Mouse (Mus musculus): ENCODE results near the gene Znhit2.

Znhit2 gene

DNA sequence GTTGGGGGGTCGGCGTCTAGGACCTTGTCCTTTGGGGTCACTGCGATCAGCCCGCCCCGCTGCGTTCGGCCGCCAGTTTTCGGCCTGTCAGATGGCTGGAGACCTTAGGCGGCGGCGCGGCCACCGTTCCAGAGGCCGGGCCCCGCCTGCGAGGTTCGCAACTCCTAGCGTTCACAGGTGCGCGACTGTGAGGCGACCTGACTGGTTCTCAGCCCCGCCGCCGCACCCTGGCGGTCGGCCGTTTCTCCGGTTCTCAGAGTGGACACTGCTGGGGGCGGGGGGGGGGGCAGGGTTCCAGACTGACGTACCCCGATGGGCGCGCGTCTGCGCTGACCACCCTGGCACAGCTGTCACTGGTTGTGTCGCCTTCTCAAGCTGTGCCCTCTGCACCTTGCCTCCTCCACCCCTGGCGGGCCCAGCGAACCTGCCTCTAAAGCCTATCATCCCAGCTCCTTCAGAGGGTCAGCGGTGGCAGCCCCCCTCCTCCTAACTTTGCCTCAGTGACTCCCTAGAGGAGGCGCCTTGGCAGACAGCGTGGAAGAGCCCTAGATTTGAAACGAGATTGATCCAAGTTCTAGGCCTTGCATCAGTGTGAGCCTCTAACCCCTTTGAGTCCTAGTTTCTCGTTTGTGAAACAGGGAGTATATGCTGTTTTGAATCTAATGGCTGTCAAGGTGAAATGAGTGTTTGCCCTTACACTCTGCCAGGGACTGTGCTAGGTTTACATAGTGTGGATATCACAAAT, 13.7 kb upstream of the Znhit2 start:
- no peak for DNase-seq

DNA sequence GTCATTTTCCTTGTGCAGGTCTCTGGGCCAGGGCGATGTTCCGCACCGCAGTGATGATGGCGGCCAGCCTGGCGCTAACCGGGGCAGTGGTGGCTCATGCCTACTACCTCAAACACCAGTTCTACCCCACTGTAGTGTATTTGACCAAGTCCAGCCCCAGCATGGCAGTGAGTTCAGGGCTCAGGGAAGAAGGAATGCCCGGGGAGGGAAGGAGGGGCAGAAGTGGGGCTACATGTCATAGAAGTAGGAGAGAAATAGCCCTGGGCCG, 13.2 kb upstream of the Znhit2 start:
- no peak for DNase-seq

DNA sequence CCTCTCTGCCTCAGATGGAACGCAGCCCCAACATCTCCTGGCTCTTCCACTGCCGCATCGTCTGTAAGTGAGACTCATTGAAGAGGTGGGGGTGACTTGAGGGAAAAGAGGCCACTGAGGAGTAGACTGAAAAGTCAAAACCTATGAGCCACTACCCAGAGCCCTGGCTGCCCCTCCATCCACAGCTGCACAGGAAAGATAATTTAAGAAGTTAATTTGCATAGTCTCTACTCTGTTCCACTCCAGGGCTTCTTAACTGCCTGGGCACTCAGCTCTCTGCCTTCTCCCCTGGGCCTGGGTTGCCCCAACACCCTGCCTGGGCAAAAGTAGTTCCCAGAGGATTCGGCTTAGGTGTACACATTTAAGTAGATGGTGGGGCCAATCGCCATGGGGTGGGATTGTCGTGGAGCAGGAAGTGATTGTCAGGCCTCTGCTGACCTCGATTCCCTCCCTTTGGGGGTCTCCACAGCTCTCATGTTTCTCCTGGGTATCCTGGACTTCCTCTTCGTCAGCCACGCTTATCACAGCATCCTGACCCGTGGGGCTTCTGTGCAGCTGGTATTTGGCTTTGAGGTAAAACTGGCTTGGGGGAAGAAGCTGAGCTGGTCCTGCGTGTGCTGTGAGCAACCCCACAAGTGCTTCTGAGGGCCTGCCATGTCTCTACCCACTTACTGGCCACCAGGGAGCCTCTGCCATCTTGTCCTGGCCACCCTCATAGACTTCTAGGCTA, 12.1 kb upstream of the Znhit2 start:
- peak; percentile 59 to 64 for DNase-seq

DNA sequence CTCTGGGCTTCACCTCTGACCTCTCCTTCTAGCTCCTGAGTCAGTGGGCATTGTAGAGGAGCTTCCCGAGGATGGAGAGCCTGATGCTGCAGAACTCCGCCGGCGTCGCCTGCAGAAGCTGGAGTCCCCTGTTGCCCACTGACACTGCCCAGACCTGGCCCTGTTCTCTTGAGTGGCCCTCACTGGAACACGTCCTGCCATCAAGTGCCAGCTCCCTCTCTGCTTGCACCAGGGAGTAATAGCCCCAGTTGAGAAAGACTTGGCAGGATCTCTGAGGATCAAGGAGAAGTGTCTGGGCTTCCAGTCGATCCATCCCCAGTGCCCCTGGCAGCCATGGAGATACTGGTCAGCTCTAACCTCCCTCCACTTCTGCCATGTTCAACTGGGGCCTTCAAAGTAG, 8.5 kb upstream of the Znhit2 start:
- no peak for DNase-seq

DNA sequence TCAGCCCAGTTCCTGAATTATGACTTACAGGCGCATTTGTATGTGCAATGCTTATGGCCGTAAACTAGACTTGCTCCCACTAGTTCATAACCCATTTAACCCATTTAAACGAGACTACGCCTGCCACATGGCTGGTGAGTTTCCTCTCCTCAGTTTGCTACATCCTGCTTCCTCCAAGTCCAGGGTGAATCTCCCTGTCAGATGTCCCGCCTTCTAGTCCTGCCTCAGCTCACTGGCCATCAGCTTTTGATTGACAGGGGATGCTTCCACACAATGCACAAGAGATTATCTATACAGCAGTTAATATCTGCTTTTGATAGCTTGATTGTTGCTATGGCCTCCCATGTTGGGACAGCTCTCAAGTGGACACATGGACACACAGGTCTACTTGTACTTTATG, 6.7 kb upstream of the Znhit2 start:
- DNase-seq: no peak

DNA sequence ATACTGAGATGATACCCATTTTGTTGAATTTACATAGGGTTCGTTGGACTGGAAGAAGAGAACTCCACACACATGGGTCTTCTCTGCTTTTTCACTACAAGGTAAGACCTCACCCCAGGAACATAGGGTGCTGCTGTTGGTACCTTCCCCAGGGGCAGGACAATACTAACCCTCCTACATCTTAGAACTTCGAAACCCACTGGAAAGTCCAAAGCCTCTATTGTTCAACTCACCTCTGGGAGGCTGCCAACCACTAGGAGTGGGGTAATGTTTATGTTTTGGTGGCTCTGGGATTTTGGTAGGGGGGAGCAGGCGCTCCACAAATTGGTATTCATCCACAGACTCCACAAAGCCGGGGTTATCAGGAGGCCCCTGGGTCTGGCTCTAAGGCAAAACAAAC, 4.3 kb upstream of the Znhit2 start:
- no peak for DNase-seq

DNA sequence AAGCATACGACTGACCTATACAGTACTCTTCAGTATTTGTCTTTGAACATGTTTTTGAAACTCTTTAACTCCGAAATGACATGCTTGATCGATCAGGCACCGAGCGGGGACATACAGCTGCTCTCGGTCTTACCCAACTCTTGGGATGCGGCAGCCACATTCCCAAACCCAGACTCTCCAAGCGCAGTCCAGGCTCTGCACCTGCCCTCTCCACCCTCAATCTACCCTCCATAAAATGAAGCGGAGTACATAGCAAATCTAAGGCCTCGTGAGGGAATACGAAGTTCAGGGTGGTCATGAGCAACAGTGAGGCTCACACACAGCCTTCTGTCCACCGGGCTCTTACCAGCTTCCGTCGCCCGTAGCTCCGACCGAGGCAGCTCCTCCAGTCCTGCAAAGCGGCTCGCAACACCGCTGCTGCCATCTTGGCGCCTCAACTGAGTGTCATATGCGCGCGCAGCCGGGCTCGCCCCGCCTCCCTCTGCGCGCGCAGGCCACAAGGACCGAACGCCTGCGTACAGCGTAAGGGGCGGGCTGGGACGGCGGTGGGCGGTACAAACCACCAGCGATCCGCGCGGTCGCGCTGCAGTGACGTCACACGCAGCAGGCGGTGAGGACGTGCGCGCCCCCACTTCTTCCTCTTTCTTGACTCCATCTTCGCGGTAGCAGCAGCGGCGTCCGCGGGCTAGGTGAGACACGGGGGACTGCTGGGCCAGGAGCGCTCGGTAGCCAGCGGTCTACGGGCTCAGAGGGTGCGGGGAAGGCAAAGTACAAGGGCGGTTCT, 3.5 kb upstream of the Znhit2 start, which contains the start of the genes Mrpl49 and Fau:
Gene Mrpl49, minus strand, starts transcription at position 473 of the 784 bp plus-strand sequence.
Gene Fau, plus strand, starts transcription at position 532 of the 784 bp plus-strand sequence.
- DNase-seq: peak; percentile 98 to 99

DNA sequence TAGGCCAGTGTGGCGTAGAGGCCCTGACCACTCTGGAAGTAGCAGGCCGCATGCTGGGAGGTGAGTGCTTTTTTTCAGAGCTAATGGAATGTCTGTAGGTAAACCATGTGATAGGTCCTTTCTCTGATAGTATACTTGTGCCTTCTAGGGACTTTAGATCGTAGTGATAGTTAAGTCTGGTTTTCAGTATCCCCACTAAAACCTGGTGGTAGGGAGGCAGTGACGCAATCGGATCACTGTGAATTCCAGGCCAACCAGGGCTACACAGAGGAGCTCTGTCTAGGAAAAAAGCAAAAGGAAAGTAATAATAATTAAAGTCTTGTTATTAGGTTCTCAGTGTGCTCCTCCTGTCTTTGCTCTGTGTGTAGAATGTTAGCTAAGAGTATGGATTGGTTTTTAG, 2.5 kb upstream of the Znhit2 start:
- no peak for DNase-seq

DNA sequence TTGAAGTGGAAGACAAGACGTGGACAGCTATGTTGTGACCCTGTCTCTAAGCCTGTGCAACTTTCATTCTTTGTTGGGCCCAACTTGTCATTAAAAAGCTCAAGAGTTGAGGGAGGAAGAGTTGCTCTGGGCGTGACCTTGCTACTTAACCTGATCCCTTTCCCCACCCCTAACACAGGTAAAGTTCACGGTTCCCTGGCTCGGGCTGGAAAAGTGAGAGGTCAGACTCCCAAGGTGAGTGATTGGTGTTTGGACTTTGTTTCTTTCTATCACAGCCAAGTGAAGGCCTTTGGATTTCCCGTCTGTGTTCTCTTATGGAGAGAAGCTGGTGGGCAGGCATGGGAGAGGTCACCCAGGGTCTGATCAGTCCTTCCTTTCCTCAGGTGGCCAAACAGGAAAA, 2.0 kb upstream of the Znhit2 start:
- DNase-seq: no peak

DNA sequence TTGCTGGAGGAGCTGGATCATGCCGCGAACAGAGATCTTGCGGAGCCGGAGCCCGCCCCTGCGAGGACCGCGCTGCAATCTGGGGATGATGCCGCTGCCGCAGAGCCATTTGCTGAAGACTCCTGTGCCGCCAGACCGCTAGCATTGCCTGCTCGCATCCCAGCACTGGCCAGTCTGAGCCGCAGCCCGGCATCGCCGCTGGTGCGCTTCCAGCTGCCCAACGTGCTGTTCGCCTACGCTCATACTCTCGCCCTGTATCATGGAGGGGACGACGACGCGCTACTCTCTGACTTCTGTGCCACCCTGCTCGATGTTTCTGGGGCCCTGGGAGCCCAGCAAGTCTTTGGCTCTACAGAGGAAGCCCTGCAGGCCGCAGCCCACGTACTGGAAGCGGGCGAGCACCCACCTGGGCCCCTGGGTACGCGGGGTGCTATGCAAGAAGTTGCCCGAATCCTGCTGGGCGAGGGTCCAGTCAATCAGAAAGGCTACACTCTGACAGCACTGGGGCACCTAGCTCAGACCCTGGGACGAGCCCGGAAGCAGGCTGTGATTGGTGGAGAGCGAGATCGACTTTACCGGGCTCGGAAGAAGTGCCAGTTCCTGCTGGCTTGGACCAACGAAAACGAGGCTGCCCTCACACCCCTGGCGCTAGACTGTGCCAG, 780 bp downstream of the Znhit2 start:
- DNase-seq: peak; percentile 54 to 55

DNA sequence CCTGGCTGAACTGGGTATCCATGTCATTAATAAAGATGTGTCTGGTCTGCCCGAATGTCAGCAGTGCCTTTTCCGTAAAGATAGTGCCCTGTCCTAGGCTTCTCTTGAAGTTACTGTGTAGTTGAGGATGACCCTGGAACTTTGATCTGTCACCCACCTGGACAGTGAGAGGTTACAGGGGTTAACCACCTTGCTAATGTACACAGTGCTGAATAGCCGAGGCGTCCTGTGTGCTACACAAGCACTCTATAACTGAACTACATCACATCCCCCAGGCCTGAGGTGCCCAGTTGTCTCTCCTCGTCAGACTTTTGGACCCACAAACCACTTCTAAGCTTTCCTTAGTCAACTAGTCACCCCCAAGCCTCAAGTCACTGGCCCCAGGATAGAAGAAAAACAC, 1.4 kb downstream of the Znhit2 start:
- DNase-seq: no peak

DNA sequence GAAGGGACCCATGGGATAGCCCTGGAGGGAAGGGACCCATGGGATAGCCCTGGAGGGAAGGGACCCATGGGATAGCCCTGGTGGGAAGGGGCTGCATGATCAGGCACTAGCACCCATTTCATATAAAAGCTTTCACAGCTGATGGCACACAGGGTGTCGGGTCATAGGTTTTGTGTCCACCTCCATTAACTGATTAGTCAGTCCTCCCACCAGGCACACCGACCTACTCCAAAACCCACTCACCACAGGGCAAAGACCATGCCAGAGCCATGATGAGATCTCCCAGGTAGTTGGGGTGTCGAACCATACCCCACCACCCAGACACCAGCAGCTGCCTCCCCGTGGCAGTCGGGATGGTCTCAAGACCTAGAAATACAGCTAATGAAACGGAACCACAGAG, 2.1 kb downstream of the Znhit2 start:
- DNase-seq: no peak

DNA sequence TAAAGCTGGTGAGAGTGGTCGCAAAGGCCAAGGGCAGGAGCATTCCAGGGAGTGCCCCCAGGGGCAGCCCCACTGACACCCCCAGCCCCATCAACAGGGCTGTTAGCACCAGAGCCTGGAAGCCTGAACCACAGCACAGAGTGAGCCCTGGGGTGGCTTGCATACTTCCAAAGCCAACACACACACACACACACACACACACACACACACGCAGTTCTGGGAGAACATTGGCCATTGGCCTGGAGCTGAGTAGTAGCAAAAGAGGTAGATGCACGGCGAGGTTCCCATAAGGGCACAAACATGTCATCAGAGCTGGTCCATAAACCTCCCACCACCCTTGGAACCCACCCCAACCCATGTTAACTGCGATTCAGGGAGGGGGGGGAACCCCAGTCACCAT, 5.6 kb downstream of the Znhit2 start:
- no peak for DNase-seq

DNA sequence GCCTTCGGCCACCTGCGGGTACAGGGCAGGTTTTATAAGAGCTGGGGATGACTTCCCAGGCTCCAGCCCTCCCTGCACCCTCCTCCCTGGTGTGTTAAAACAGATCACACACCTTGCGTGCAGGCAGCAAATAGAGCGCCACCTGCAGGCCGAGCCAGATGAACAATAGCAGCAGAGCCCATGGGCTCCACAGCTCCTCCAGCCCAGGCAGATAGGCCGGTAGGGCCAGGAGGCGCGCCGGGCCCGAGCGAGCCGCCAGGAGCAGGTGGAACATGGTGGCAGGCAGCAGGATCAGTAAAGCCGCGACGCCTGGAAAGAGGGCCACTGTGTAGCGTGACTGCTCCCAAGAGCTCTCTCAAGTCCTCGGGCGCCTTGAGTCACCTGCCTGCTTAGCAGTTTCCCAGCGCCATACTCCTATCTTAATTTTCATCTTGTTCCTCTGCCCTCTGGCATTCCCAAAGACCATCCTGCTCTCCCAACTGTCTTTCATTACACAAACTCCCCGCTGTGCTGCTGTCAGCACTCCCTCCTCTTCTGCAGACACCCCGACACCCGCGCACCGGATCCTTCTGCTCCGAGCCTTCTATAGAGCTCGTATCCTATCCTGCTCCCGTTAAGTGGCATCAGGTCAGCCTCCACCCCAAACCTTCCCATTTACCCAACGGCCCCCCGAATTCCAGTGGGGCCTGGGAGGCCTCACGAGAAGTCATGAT, 6.2 kb downstream of the Znhit2 start:
- DNase-seq: peak; percentile 69 to 82

DNA sequence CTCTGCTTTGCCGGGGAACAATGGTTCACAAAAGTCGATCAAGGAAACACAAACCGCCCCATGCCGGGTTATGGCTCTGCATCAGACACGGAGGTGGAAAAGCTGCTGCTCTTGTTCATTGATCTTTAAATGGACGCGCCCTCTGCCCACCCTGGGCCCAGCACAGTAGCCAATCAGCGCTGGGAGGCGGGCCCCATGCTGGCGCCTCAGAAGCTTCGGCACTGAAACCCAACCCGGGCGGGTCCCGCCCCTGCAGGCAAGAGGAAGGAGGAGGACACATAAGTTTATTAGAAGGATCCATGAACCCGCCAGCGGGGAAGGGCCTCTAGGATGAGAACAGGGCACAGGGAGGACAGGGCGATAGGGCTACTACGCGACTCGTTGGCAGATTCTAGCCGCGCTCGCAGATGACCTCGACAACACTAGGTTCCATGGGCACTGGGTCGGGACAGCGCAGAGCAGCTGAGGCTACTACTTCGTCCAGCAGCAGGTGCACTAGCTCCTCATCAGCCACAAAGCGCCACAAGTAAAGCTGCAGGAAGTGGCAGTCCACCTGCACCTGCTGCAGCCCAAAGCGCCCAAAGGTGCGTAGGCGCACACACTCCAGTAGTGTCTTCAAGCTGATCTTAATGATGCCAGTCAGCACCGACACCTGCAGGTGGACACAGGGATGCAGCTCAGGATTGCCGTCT, 6.9 kb downstream of the Znhit2 start, which contains the start of gene Tm7sf2:
Gene Tm7sf2, minus strand, starts transcription at position 650 of the 692 bp plus-strand sequence.
- DNase-seq: peak; percentile 81 to 84

DNA sequence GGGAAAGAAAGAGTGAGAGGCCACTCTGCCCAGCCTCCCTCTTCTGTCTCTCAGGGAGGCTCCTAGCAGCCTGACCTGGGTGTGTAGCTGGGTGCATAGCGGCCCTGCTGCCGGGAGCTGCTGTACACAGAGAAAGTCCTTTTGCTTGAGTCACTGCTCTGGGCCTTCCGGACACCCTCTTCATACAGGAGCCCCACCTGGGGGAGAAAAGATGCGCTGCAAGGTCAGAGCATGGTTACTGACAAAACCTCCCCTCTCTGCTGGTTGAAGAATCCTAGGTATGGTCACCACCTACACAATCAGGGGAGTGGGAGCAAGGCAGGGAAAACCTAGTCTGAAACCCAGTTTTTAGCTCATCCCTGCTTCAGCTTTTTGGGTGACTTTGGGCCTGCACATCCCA, 8.0 kb downstream of the Znhit2 start:
- no peak for DNase-seq

DNA sequence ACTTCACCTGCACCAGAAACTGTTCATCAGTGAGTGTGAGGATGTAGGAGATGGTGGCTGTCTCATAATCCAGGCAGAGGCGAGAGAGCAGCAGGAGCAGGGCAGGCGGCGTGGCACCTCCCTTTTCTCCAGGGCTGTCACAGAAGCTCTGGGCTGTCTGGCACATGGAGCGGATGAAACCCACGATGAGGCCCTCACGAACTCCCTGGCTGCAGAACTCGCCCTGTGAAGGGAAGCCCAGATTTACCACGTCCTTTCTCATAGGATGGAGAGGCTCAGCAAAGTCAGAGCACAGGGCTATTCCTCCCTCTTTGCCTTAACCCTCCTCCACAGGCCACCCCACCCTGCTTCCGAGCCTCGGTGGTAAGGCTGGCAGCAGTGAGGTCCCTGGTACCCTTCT, 8.9 kb downstream of the Znhit2 start:
- no peak for DNase-seq

DNA sequence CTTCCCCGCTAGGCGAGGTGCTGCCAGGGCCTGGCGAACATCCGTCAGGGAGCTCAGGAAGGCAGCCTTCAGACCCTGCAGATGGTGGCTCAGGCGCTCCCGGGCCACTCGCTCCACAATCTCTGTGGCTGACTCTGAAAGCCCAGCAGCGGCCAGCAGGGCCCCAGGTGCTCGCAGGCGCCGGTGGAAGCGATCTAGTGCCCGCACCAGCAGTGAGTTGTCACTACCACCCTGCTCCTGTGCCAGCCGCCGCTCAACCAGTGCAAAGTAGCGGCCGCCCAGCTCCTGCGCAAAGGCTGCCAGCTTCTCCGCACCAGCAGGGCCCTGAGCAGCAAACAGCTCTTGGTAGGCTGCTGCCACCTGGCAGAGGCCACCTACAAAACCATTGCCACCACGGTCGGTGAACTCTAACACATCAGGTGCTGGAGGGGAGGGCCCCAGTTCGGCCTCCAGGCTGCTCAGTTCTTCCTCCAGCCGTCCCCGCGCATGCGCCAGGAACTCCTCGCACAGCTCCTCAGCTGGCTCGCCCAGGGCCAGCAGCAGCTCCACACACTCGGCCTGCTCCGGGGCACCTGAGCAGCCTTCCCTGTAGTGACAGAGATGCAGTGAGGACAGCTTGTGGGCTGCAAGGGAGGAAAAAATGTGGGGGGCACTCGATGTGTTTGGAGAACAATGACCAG, 9.7 kb downstream of the Znhit2 start:
- DNase-seq: no peak

DNA sequence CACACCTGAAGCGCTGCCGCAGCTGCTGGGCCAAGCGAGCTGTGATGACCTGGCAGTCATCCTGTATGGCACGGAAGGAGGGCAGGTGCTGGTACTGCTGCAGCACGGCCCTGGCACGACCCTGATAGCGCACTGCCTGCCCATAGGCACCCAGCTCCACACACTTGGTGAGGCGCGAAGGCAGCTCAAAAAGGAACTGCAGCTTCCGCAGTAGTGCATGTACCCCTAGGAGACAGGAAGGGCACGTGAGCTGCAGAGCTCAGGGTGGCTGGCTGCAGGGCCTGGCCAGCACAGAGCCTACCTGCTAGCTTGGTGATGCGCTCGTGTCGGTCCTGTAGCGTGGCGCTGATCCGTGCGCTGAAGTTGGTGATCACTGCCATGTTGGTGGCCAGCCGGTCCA, 10.3 kb downstream of the Znhit2 start:
- no peak for DNase-seq

DNA sequence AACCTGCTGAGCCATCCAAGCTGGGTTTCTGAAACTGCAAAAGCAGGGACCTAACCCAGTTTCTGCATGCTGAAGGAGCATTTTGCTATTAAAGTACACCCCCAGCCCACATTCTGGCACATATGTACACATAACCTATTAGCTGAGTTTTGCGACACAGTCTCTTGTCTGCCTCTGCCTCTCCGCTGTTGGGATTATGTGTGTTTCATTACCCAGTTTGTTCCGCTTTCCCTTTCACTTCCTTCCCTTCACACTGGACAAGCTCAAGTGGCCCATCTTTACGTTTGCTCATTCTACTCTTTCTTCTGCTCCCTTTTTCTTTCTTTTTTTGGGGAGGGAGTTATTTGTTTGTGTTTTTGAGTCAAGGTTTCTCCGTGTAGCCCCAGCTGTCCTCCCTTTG, 12.9 kb downstream of the Znhit2 start:
- no peak for DNase-seq
